Mouse (Mus musculus) WW6 (cell line): ENCODE results near the gene Cdkn2a.

Experiments used
- DNase-seq: peaks from one replicate; pipeline ENCODE4 v3.0.0-alpha.2; 2013; ENCODE audit warnings: low read depth, low spot score

The Cdkn2a gene

GRCm38 (mm10) chr4:89294486-89295440, at the start of gene Cdkn2a:
Gene Cdkn2a, minus strand, starts transcription at chr4:89294653.
- peak; percentile 77 for DNase-seq

GRCm38 (mm10) chr4:89313461-89313860, 19.0 kb upstream of the Cdkn2a start:
- no peak for DNase-seq

- DNase-seq, result peak; percentile 80
Observed at GRCm38 (mm10) chr4:89310491-89311254, 16.2 kb upstream of the Cdkn2a start, which contains the start of gene Cdkn2b. Gene Cdkn2b, minus strand, starts transcription at chr4:89311039.

GRCm38 (mm10) chr4:89309996-89310395, 15.5 kb upstream of the Cdkn2a start:
- no peak for DNase-seq

- no peak for DNase-seq
Observed at GRCm38 (mm10) chr4:89308001-89308400, 13.5 kb upstream of the Cdkn2a start.

GRCm38 (mm10) chr4:89306798-89307365, 12.4 kb upstream of the Cdkn2a start:
- DNase-seq, result no peak

GRCm38 (mm10) chr4:89305691-89306090, 11.2 kb upstream of the Cdkn2a start:
- DNase-seq, result no peak

- DNase-seq, result no peak
Observed at GRCm38 (mm10) chr4:89303281-89303995, 9.0 kb upstream of the Cdkn2a start.

GRCm38 (mm10) chr4:89302129-89302528, 7.7 kb upstream of the Cdkn2a start:
- DNase-seq, result no peak

GRCm38 (mm10) chr4:89299721-89300120, 5.3 kb upstream of the Cdkn2a start:
- DNase-seq, result no peak

- no peak for DNase-seq
Observed at GRCm38 (mm10) chr4:89295441-89296220, 1.2 kb upstream of the Cdkn2a start.

GRCm38 (mm10) chr4:89294091-89294485, 365 bp downstream of the Cdkn2a start:
- no peak for DNase-seq

GRCm38 (mm10) chr4:89293516-89293915, 937 bp downstream of the Cdkn2a start:
- DNase-seq, result no peak

GRCm38 (mm10) chr4:89289028-89289427, 5.4 kb downstream of the Cdkn2a start:
- DNase-seq, result no peak

- DNase-seq, result no peak
Observed at GRCm38 (mm10) chr4:89286566-89286965, 7.9 kb downstream of the Cdkn2a start.

- no peak for DNase-seq
Observed at GRCm38 (mm10) chr4:89285688-89286087, 8.8 kb downstream of the Cdkn2a start.

- no peak for DNase-seq
Observed at GRCm38 (mm10) chr4:89282661-89283060, 11.8 kb downstream of the Cdkn2a start.

GRCm38 (mm10) chr4:89282036-89282566, 12.4 kb downstream of the Cdkn2a start:
- DNase-seq, result no peak

GRCm38 (mm10) chr4:89281236-89281635, 13.2 kb downstream of the Cdkn2a start:
- DNase-seq, result no peak

GRCm38 (mm10) chr4:89279641-89280040, 14.8 kb downstream of the Cdkn2a start:
- DNase-seq, result no peak
